ENCODE assay signal across 9 mouse cellular contexts in the genomic region with DNA sequence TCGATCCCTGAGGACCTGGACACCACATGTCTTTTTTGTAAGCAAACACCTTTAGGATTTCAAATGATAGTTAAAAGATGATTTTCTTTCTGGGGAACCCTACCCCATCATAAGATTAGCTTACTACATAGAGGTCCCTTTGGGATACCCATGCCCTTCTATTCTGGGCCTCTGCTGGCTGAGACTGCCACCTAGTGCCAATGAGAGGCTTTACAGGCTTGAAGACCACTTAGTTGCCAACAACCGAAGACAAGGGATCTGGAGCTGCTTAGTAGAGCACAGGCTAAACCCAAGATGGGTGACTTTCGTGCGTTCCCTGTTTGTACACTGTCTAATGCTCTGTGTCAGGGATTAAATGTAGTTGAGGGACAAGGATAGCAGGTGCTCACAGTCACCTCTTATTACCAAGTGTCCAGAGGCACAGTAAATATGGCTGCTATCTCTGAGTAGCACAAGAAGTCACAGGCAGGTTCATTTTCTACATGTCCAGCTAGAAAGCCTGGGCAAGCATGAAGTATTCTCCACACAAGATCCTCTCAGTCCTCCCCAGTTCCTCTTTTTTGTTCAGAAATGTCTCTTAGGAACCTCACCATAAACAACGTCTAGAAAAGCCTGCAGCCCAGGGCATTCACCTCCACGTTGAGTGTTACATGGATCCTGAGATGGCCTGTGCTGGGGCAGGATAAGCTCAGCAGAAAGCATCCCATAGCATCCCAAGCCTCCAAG. TPM values are rescaled to one million over a fixed set of nuclear protein-coding genes. Genes with fewer than 3 reads are reported as not detected.
DNase-seq lines count a peak whose midpoint lies in the region; ATAC-seq and TF ChIP-seq lines count a peak whose summit lies in the region.
"Had no signal": no experiment of that assay in that cellular context is flagged by ENCODE, and none has a peak within 500 bp of the region (broad histone marks: within the 10 kb centered on the region; RNA-seq: fewer than 3 reads in every experiment).

No protein-coding gene starts in this region.

- no peak overlapping the region for H3K4me2 ChIP-seq in CH12.LX (ENCODE audit: insufficient read depth, low read depth, poor library complexity, severe bottlenecking)
- no peak overlapping the region for H3K4me2 ChIP-seq in hindbrain, postnatal 0 days (ENCODE audit: low read depth, low read length)
- H3K4me2 ChIP-seq in limb, embryonic 12.5 days, result no peak overlapping the region
- H3K4me2 ChIP-seq: hindbrain, embryonic 15.5 days had no signal

- no peaks in the 10 kb centered on the region for H3K27me3 ChIP-seq in CH12.LX (replicated peaks)
- H3K27me3 ChIP-seq in hindbrain, postnatal 0 days (ENCODE audit: insufficient read depth, low read length), result no peaks in the 10 kb centered on the region
- H3K27me3 ChIP-seq in limb, embryonic 12.5 days, result no peaks in the 10 kb centered on the region
- H3K27me3 ChIP-seq: hindbrain, embryonic 15.5 days had no signal

- peaks cover 33 to 91% of the 10 kb centered on the region in 2 experiments for H3K4me1 ChIP-seq in CH12.LX (ENCODE audit: control insufficient read depth in 1 of 2, insufficient read depth in 2 of 2)
- no peaks in the 10 kb centered on the region for H3K4me1 ChIP-seq in hindbrain, postnatal 0 days (ENCODE audit: insufficient read depth, low read length)
- peaks cover 14% of the 10 kb centered on the region for H3K4me1 ChIP-seq in limb, embryonic 12.5 days (replicated peaks)

- H3K4me3 ChIP-seq in CH12.LX (replicated peaks in 1 of 3; ENCODE audit: low read depth in 2 of 3, low read length in 2 of 3, poor library complexity in 1 of 3), result no peak overlapping the region
- H3K4me3 ChIP-seq in hindbrain, postnatal 0 days (ENCODE audit: low read length), result no peak overlapping the region
- no peak overlapping the region for H3K4me3 ChIP-seq in limb, embryonic 12.5 days (replicated peaks)
- H3K4me3 ChIP-seq: hindbrain, embryonic 15.5 days had no signal

- WGBS in hindbrain, postnatal 0 days, result 64% methylated on average over 6 of the region's 6 CpGs
- 59% methylated on average over 6 of the region's 6 CpGs for WGBS in limb, embryonic 12.5 days

- H3K9ac ChIP-seq in CH12.LX (ENCODE audit: insufficient read depth, low read depth), result no peak overlapping the region
- no peak overlapping the region for H3K9ac ChIP-seq in hindbrain, postnatal 0 days (replicated peaks; ENCODE audit: low read length)
- no peak overlapping the region for H3K9ac ChIP-seq in limb, embryonic 12.5 days (replicated peaks)
- H3K9ac ChIP-seq: hindbrain, embryonic 15.5 days had no signal

- H3K9me3 ChIP-seq in CH12.LX (replicated peaks; ENCODE audit: low read length), result no peaks in the 10 kb centered on the region
- H3K9me3 ChIP-seq in hindbrain, postnatal 0 days (ENCODE audit: low read length), result no peaks in the 10 kb centered on the region
- no peaks in the 10 kb centered on the region for H3K9me3 ChIP-seq in limb, embryonic 12.5 days
- H3K9me3 ChIP-seq: hindbrain, embryonic 15.5 days had no signal

- DNase-seq in 416B (ENCODE audit: low read depth), result peak; percentile 78
- peak; percentile 64 for DNase-seq in CH12.LX (ENCODE audit: extremely low read depth)
- DNase-seq in c-Kit-positive CD71-positive TER-119-positive erythroid progenitor cells, embryonic 14.5 days (ENCODE audit: low spot score), result peak; percentile 34
- peak; percentile 57 for DNase-seq in forelimb bud, embryonic 11.5 days (ENCODE audit: low read depth, low spot score)
- peak; percentile 76 for DNase-seq in hindbrain, postnatal 0 days (ENCODE audit: low spot score)
- DNase-seq in neural tube, embryonic 10.5 days (ENCODE audit: extremely low spot score, low spot score), result peak; percentile 34

- H3K79me2 ChIP-seq in CH12.LX (replicated peaks; ENCODE audit: control insufficient read depth, extremely low read depth, insufficient read depth, poor library complexity, severe bottlenecking), result no peaks in the 10 kb centered on the region; the same call in 1 of the 2 replicates

- peak; percentile 69 for TF ChIP-seq EP300 in CH12.LX (IDR thresholded peaks at IDR 0.05; ENCODE audit: low read length)

- peak; percentile 61 for ATAC-seq in hindbrain, postnatal 0 days
- ATAC-seq in limb, embryonic 12.5 days (ENCODE audit: insufficient number of reproducible peaks, insufficient read depth, low FRiP score, low TSS enrichment, low read depth), result 0 out of 2 replicates have a peak, but pooled peaks have one; percentile 23
- no peak for ATAC-seq in monocyte, adult 5-6 weeks (replicated peaks; ENCODE audit: insufficient number of reproducible peaks, low FRiP score, low TSS enrichment, poor library complexity, severe bottlenecking)

- peak; percentile 75 to 82 for TF ChIP-seq CTCF in CH12.LX (conservative IDR thresholded peaks at IDR 0.05 in 1 of 2, IDR thresholded peaks at IDR 0.05 in 1 of 2; ENCODE audit: low read depth in 2 of 2, low read length in 2 of 2)
- TF ChIP-seq CTCF in hindbrain, postnatal 0 days (IDR thresholded peaks at IDR 0.05; ENCODE audit: low read depth), result peak; percentile 83

- dilution Hi-C loops in CH12.LX (cut with MboI; ENCODE audit: extremely low pct_ligation_motif_present, extremely low pct_unique_long_range_greater_than_20kb, low sequenced_read_pairs), result no loop called here

- peak; percentile 79 for TF ChIP-seq RAD21 in CH12.LX (IDR thresholded peaks at IDR 0.05; ENCODE audit: low read depth, low read length)

- no peak for TF ChIP-seq POLR2A in CH12.LX (IDR thresholded peaks at IDR 0.05; ENCODE audit: low read depth, low read length)

- H3K36me3 ChIP-seq in CH12.LX (replicated peaks in 1 of 2; ENCODE audit: control insufficient read depth in 1 of 2, insufficient read depth in 1 of 2, low read length in 1 of 2), result peaks cover 0 to 35% of the 10 kb centered on the region in 2 experiments
- H3K36me3 ChIP-seq in hindbrain, postnatal 0 days (ENCODE audit: insufficient read depth, low read length), result no peaks in the 10 kb centered on the region
- H3K36me3 ChIP-seq in limb, embryonic 12.5 days, result no peaks in the 10 kb centered on the region
- H3K36me3 ChIP-seq: hindbrain, embryonic 15.5 days had no signal

- in situ Hi-C loops in CH12.LX (cut with MboI; ENCODE audit: low pct_ligation_motif_present, low pct_unique_long_range_greater_than_20kb, low sequenced_read_pairs), result no loop called here

- no peak overlapping the region for H3K27ac ChIP-seq in CH12.LX (ENCODE audit: insufficient read depth, low read depth)
- no peak overlapping the region for H3K27ac ChIP-seq in hindbrain, postnatal 0 days
- H3K27ac ChIP-seq in limb, embryonic 12.5 days, result no peak overlapping the region
- H3K27ac ChIP-seq: hindbrain, embryonic 15.5 days had no signal

TF ChIP-seq in CH12.LX, 34 proteins besides CTCF, POLR2A, EP300 and RAD21:
- TF ChIP-seq CHD1 (IDR thresholded peaks at IDR 0.05; ENCODE audit: low read depth, low read length), result no peak
- peak; percentile 37; the same call in 1 of the 2 replicates for TF ChIP-seq SMC3 (IDR thresholded peaks at IDR 0.05; ENCODE audit: low read depth, low read length)
- no peak for TF ChIP-seq USF2 (conservative IDR thresholded peaks at IDR 0.05; ENCODE audit: low read depth, low read length)
- TF ChIP-seq MAZ (IDR thresholded peaks at IDR 0.05; ENCODE audit: low read depth, low read length), result no peak
- TF ChIP-seq USF1 (IDR thresholded peaks at IDR 0.05; ENCODE audit: low read depth, low read length), result no peak
- peak; percentile 63 for TF ChIP-seq IRF4 (IDR thresholded peaks at IDR 0.05; ENCODE audit: low read depth, low read length)
- TF ChIP-seq MXI1 (IDR thresholded peaks at IDR 0.05; ENCODE audit: low read depth, low read length), result no peak
- no peak for TF ChIP-seq UBTF (IDR thresholded peaks at IDR 0.05; ENCODE audit: low read depth, low read length)
- TF ChIP-seq JUND (conservative IDR thresholded peaks at IDR 0.05; ENCODE audit: low read depth, low read length), result no peak
- TF ChIP-seq NRF1 (IDR thresholded peaks at IDR 0.05; ENCODE audit: low read depth, low read length), result no peak

RNA-seq across cellular contexts. Expression of a gene that starts 37.6 kb away (rescaled TPM):
- total RNA-seq in CH12.LX (2012; rRNA removed) (45.2 and 48.5 TPM in 2 replicates), CH12.LX (2014; rRNA removed) (54.4 and 57.1 TPM in 2 replicates)
- 52.1 and 54.8 TPM in 2 replicates for polyA plus RNA-seq in CH12.LX (2012; ENCODE audit: insufficient read length, low read depth)
- 99.7 and 126 TPM in 2 replicates for total RNA-seq in hindbrain, postnatal 0 days (2014; rRNA removed)
- polyA plus RNA-seq in hindbrain, postnatal 0 days (2015; fragmentation: Nextera tagmentation; extraction: Ambion mirVana), result 79.2 and 83.6 TPM in 2 replicates
- polyA plus RNA-seq in limb, embryonic 12.5 days (2016; fragmentation: Nextera tagmentation; extraction: Ambion mirVana), result 58.6 and 61.9 TPM in 2 replicates
- 60.8 to 66.8 TPM (median 63.1 TPM) in 3 replicates for total RNA-seq in monocyte, adult 5-6 weeks (2017)
